Mouse (Mus musculus) spleen, adult 2 months (tissue): Measurements from ENCODE around the gene Lix1l. TPM values are rescaled to one million over a fixed set of nuclear protein-coding genes. Genes with fewer than 3 reads are reported as not detected.

ENCODE experiments used
- DNase-seq, 2 experiments: peaks; one replicate each; pipeline versions ENCODE4 v3.0.0 to v3.0.0-alpha.2; 2012 to 2021; ENCODE audit warnings: low spot score in 2 of 2, low read depth in 1 of 2
- H3K27ac ChIP-seq: fragments of 200-500 bp; 2 replicates; pipeline ENCODE4 v1.5.1; 2012; ENCODE audit warnings: low read length, inconsistent platforms; ENCODE audit not compliant: insufficient read depth
- H3K27me3 ChIP-seq: fragments of 200-500 bp; 2 replicates; pipeline ENCODE4 v1.6.1; 2012; ENCODE audit warnings: mild to moderate bottlenecking, moderate library complexity, low read length, inconsistent platforms; ENCODE audit not compliant: control insufficient read depth, insufficient read depth
- H3K36me3 ChIP-seq: fragments of 200-500 bp; 2 replicates; pipeline ENCODE4 v1.6.1; 2012; ENCODE audit warnings: mild to moderate bottlenecking, low read length, inconsistent platforms; ENCODE audit not compliant: control insufficient read depth, insufficient read depth
- H3K4me1 ChIP-seq: fragments of 200-500 bp; 2 replicates; pipeline ENCODE4 v1.6.1; 2011; ENCODE audit warnings: inconsistent platforms; ENCODE audit not compliant: control insufficient read depth, insufficient read depth, insufficient read length
- H3K4me3 ChIP-seq: fragments of 200-500 bp; 2 replicates; pipeline ENCODE4 v1.5.1; 2011; ENCODE audit warnings: mild to moderate bottlenecking, inconsistent platforms; ENCODE audit not compliant: insufficient read depth, insufficient read length; ENCODE audit errors: extremely low read depth
- CTCF ChIP-seq: fragments of 200-500 bp; IDR thresholded peaks from 2 replicates; pipeline ENCODE4 v1.5.1; 2011; ENCODE audit warnings: mild to moderate bottlenecking, inconsistent platforms; ENCODE audit not compliant: insufficient read depth, insufficient read length, insufficient replicate concordance; ENCODE audit errors: extremely low read depth
- POLR2A ChIP-seq: fragments of 200-500 bp; IDR thresholded peaks from 2 replicates; pipeline ENCODE4 v1.6.1; 2011; ENCODE audit warnings: low read depth, low read length, inconsistent platforms
- WGBS: fragments of 180-500 bp; shearing (Covaris S2); methylation state at CpG from one replicate; pipeline ENCODE4 v1.1.7; 2018; 5-methylcytosine and 5-hydroxymethylcytosine counted together
- polyA plus RNA-seq: library from polyadenylated mRNA; depleted of rRNA; stranded (reverse); fragments of >200 nt; gene quantifications from 2 replicates; pipeline ENCODE4 v1.2.3, GENCODE M21; 2012

Lix1l gene
- polyA plus RNA-seq, 1 experiment: 5.8 TPM

DNA sequence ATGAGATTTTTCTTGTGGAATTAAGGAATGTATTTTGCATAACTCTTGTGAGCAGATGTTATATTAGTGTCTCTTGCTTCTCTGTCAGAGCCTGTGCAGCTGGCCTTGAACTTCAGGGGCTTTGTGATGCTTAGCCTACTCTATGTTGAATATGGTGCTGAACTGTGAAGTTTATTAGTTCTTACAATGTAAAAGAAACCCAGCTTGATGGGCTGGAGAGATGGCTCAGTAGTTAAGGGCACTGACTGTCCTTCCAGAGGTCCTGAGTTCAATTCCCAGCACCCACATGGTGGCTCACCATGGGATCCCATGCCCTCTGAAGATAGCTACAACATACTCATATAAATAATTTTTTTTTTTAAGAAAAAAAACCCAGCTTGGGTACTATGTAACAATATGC is 31.1 kb downstream of the Lix1l start:
- no peak for DNase-seq

DNA sequence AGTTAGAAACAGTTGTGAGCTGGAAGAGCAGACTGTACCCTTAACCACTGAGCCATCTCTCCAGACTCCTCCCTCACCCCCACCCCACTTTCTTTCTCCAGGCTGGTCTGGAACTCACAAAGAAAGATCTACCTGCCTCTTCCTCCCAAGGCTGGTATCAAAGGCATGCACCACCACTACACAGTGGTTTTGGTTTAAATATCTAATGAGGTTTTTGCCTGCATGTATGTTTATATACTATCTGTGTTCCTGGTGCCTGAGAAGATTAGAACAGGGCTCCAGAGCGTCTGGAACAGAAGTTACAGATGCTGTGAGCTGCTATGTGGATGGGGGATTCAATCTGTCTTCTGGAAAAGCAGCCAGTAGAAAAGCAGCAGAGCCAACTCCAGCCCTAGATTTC is 33.1 kb downstream of the Lix1l start:
- DNase-seq: no peak
- peaks cover 3% of the 10 kb centered on the region; the same call in 1 of the 2 replicates for H3K36me3 ChIP-seq
- H3K4me3 ChIP-seq: no peak overlapping the region
- WGBS: 82% methylated on average over 1 of the region's 1 CpGs
- no peaks in the 10 kb centered on the region for H3K27me3 ChIP-seq
- H3K4me1 ChIP-seq: peaks cover 2% of the 10 kb centered on the region; the same call in 1 of the 2 replicates
- TF ChIP-seq CTCF (no peak), POLR2A (no peak)
- no peak overlapping the region for H3K27ac ChIP-seq

More for the DNA sequence above, 31.1 kb downstream of the Lix1l start:
- no peak overlapping the region for H3K27ac ChIP-seq
- H3K36me3 ChIP-seq: peaks cover 3% of the 10 kb centered on the region; the same call in 1 of the 2 replicates
- no peak overlapping the region for H3K4me3 ChIP-seq
- TF ChIP-seq POLR2A (no peak), CTCF (no peak)
- H3K4me1 ChIP-seq: peaks cover 2% of the 10 kb centered on the region; the same call in 1 of the 2 replicates
- H3K27me3 ChIP-seq: no peaks in the 10 kb centered on the region

DNA sequence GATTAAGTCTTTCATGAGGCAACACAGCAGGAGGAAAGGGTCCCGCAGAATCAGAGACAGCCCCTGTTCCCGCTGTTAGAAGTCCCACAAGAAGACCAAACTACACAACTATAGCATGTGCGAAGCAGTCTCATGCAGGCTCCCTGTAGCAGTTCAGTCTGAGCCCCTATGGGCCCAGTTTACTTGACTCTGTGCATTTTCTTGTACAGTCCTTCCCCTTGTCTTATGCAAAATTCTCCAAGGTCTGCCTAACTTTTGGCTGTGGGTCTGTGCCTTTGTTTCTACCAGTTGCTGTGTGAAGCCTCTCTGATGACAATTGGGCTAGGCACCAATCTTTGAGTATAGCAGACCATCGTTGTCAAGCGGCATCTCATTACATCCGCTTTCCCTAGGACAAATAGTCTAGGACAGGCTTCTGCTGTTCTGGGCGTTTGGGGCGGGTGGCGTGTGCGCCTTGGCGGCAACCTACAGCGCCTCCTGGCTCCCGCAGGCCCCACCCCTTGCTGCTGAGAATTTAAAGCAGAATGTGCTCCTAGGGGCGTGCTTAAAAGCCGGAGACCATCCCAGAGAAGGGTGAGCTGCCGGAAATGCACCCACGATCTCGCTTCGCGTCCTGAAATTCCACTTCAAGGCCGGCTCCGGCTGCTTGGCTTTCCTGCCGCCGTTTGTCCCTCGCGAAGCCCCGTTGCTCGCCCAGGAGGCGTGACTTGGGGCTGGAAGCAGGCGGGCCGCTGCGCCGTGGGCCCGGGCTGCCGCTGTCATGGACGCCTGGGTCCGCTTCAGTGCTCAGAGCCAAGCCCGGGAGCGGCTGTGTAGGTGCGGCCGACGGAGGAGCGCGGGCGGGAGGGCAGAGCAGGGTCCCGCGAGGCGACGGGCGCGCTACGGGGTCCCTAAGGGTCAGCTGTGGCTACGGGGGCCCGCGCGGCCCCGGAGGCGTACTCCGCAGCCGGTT is 34.3 kb downstream of the Lix1l start, which contains the start of the genes Pex11b and Gm42957:
Gene Pex11b (plus strand): TSS at position 449 of the 952 bp plus-strand sequence.
Gene Gm42957 (plus strand): TSS at position 547 of the 952 bp plus-strand sequence.
- H3K4me3 ChIP-seq: peak within 1 kb of the TSS; percentile 69
- WGBS: 4% methylated on average over 60 of the region's 60 CpGs
- DNase-seq: peak; percentile 41 to 77

DNA sequence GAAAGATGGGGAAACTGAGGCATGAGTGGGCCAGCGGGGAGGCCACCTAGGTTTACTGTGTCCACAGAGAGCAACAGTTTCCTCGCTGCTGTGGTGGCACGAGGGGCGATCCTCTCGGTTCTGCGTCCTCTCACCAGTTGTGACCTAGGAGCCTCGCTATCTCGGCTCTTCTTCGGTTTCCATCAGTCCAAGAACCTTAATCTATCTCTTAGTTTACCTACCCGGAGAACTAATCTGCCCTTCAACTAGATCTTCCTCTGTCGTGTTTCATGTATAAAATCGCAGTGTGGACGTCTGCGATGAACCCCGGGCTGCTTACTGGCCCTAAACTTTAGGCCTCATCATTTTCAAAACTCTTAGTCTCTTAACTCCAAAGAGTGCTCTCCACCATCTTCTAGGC is 35.0 kb downstream of the Lix1l start:
- DNase-seq: no peak
- WGBS: 6% methylated on average over 15 of the region's 15 CpGs
- Histone ChIP-seq H3K27me3 (no peaks in the 10 kb centered on the region), H3K36me3 (peaks cover 3% of the 10 kb centered on the region; the same call in 1 of the 2 replicates), H3K4me3 (peak overlapping the region; percentile 69), H3K27ac (peak overlapping the region; percentile 65), H3K4me1 (no peaks in the 10 kb centered on the region; the same call in 1 of the 2 replicates)
- TF ChIP-seq CTCF: no peak
- TF ChIP-seq POLR2A: no peak

More for the DNA sequence above, 34.3 kb downstream of the Lix1l start, which contains the start of the genes Pex11b and Gm42957:
- Histone ChIP-seq H3K36me3 (peaks cover 3% of the 10 kb centered on the region; the same call in 1 of the 2 replicates), H3K4me1 (peaks cover 2% of the 10 kb centered on the region; the same call in 1 of the 2 replicates), H3K27me3 (no peaks in the 10 kb centered on the region), H3K27ac (peak within 1 kb of the TSS; percentile 65)
- peak; percentile 14; the same call in 1 of the 2 replicates for TF ChIP-seq POLR2A
- no peak for TF ChIP-seq CTCF

DNA sequence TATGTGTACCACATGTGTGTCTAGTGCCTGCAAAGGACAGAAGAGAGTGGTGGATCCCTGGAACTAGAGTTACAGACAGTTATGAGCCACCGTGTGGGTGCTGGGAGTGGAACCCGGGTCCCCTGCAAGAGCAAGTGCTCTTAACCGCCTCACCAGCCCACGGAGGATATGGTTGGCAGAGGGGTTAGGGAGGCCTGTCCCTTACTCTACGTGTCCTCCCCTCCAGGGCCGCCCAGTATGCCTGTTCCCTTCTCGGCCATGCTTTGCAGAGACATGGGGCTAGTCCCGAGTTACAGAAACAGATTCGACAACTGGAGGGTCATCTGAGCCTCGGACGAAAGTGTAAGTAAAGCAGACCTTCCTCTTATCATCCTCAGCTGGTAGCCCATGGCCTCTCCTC is 35.5 kb downstream of the Lix1l start:
- Histone ChIP-seq H3K36me3 (peaks cover 4% of the 10 kb centered on the region; the same call in 1 of the 2 replicates), H3K4me3 (no peak overlapping the region), H3K27me3 (no peaks in the 10 kb centered on the region), H3K4me1 (no peaks in the 10 kb centered on the region; the same call in 1 of the 2 replicates), H3K27ac (no peak overlapping the region)
- TF ChIP-seq POLR2A: no peak
- no peak for TF ChIP-seq CTCF
- 74% methylated on average over 11 of the region's 11 CpGs for WGBS
- DNase-seq: no peak

DNA sequence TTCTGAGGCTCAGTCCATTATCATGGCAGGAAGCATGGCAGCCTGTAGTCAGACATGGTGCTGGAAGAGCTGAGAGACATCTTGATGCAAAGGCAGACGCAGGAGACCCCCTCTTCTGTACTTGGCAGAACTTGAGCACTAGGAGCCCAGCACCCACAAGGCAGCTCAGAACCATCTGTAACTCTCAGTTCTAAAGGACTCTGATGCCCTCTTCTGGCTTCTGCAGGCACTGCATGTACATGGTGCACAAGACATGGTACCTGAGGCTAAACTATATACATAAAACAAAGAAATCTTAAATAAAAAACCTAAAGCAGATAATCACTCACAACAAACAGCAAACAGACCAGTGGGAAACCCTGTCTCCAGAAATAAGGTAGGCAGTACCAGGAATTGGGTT is 38.3 kb downstream of the Lix1l start:
- DNase-seq: peak; percentile 31 to 77
- Histone ChIP-seq H3K27me3 (no peaks in the 10 kb centered on the region), H3K36me3 (peaks cover 7% of the 10 kb centered on the region; the same call in 1 of the 2 replicates), H3K4me3 (no peak overlapping the region), H3K27ac (no peak overlapping the region), H3K4me1 (no peaks in the 10 kb centered on the region; the same call in 1 of the 2 replicates)
- 78% methylated on average over 1 of the region's 1 CpGs for WGBS
- TF ChIP-seq POLR2A: no peak
- peak; percentile 65; the same call in 1 of the 2 replicates for TF ChIP-seq CTCF
